Mouse (Mus musculus): ENCODE measurements at regions not wholly inside any gene's neighbourhood (a gene's known extent, or its start where the extent isn't known, plus 50 kb on each side); places are given as distances from the start of the nearest gene placed in this dataset.

DNA sequence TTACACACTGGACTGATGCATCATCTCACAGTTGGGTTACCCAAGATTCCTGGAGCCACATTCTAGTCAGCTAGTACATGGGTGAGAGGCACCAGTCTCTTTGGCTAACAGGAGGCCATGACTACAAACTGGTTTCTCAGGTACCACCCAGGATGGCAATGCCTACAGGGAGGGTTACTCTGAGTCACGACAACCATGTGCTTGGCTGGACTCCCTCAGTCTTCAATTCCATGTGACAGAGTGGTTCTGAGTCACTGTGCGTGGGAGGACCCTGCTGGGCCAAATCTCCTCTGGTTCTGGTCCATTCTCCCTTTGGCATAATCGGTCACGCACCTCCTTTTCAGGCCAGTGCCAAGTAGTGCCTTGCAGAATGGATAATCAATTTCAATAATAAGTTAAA lies 482.5 kb downstream of the Tbc1d22a start:
- Histone ChIP-seq H3K4me3 (ENCODE audit: insufficient read depth, low read depth, low read length) (no peak overlapping the region), H3K4me1 (ENCODE audit: control insufficient read depth, insufficient read depth, low read length) (peaks cover 2% of the 10 kb centered on the region), H3K27ac (ENCODE audit: insufficient read depth, low read depth, low read length) (no peak overlapping the region)
- TF ChIP-seq POLR2A (IDR thresholded peaks at IDR 0.05; ENCODE audit: insufficient read depth, low read depth, low read length) (no peak), CTCF (IDR thresholded peaks at IDR 0.05; ENCODE audit: insufficient read depth, low read depth, low read length) (no peak)
- 45% methylated on average over 4 of the region's 4 CpGs for WGBS

DNA sequence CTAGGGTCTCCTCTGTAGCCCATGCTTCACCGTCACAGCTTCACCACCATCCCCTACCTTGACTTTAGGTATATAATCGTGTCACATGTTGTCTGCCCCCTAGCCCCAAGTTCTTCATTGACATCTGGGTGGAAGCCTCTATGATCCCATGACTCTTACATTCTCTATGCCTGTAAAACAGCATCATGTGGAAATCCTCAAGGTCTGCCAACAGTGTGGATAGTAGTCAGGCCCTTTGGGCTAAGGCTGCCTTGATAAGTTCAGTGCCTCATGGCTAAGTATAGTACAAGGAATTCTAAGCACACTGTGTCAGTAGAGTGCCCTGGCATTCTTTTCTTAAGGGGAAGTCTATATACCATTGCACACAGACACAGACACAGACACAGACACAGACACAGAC lies 496.2 kb downstream of the Tbc1d22a start:
- Histone ChIP-seq H3K4me1 (ENCODE audit: control insufficient read depth, insufficient read depth, low read length) (peaks cover 4% of the 10 kb centered on the region; the same call in 1 of the 2 replicates), H3K4me3 (ENCODE audit: insufficient read depth, low read depth, low read length) (no peak overlapping the region), H3K27ac (ENCODE audit: insufficient read depth, low read depth, low read length) (no peak overlapping the region)
- TF ChIP-seq POLR2A (IDR thresholded peaks at IDR 0.05; ENCODE audit: insufficient read depth, low read depth, low read length), result no peak
- no peak for TF ChIP-seq CTCF (IDR thresholded peaks at IDR 0.05; ENCODE audit: insufficient read depth, low read depth, low read length)
- WGBS, result 93% methylated on average over 2 of the region's 2 CpGs

DNA sequence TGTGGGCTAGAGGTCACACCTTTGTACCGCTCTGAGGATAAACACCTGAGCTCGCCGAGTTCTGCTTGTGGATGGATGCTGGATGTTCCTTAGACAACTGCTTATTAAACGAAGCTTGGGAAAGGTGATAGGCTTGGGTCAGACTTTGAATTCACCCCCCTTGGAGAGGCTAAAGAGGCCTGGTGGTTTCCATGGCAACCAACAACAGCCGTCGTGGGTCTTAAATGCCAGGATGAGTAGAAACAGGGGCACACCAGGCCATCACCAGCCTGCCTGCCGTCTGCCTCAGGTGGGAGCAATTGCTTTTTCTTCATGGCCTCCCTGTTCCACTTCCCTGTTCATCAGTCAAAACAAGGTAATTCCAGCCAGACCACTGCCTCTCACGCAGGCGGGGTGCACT lies 504.1 kb downstream of the Tbc1d22a start:
- TF ChIP-seq CTCF (IDR thresholded peaks at IDR 0.05; ENCODE audit: insufficient read depth, low read depth, low read length) (no peak), POLR2A (IDR thresholded peaks at IDR 0.05; ENCODE audit: insufficient read depth, low read depth, low read length) (no peak)
- WGBS, result 71% methylated on average over 9 of the region's 9 CpGs

DNA sequence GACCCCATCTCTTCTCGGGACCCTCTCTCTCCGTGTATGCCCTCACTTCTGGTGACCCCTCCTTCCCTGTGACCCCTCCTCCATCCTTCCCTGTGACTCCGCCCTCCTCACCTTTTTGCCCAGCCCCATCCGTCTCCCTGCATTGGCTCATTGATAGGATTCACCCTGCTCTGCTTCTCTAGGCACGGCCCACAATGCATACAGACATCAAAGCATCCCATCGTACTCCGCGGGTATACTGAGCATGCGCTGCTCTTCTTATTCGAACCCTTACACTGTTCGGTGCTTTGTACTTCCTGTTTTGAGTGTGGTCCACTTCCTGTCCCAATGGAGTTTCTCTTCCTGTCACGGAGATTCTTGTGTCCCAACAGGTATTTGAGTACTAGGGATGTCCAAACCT lies 504.8 kb downstream of the Tbc1d22a start:
- peaks cover 3% of the 10 kb centered on the region; the same call in 1 of the 2 replicates for H3K4me1 ChIP-seq (ENCODE audit: control insufficient read depth, insufficient read depth, low read length)
- H3K4me3 ChIP-seq (ENCODE audit: insufficient read depth, low read depth, low read length), result no peak overlapping the region
- H3K27ac ChIP-seq (ENCODE audit: insufficient read depth, low read depth, low read length), result no peak overlapping the region
- 91% methylated on average over 12 of the region's 12 CpGs for WGBS
- no peak for TF ChIP-seq POLR2A (IDR thresholded peaks at IDR 0.05; ENCODE audit: insufficient read depth, low read depth, low read length)
- no peak for TF ChIP-seq CTCF (IDR thresholded peaks at IDR 0.05; ENCODE audit: insufficient read depth, low read depth, low read length)

More for the DNA sequence above, 504.1 kb downstream of the Tbc1d22a start:
- Histone ChIP-seq H3K4me1 (ENCODE audit: control insufficient read depth, insufficient read depth, low read length) (peaks cover 3% of the 10 kb centered on the region; the same call in 1 of the 2 replicates), H3K27ac (ENCODE audit: insufficient read depth, low read depth, low read length) (no peak overlapping the region), H3K4me3 (ENCODE audit: insufficient read depth, low read depth, low read length) (no peak overlapping the region)

DNA sequence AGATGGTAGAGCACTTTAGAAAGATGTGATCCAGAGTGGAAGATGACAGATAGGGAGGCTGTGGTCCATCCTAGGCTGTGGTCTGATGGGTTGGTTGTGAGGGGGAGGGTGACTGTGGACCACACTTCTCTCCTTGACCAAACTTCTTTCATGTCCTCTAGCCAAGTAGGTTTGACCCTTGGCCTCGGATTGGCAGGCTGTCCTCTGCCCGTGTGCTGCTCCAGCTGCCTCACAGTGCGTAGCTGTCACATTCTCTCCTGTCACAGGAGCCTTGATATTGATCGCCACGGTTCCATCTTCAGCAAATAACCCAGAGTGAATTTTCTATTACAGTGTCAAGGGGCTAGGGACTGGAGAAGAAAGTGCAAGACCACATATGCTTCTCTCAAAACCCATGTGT lies 506.9 kb downstream of the Tbc1d22a start:
- 90% methylated on average over 5 of the region's 5 CpGs for WGBS
- H3K27ac ChIP-seq (ENCODE audit: insufficient read depth, low read depth, low read length), result no peak overlapping the region
- peaks cover 3% of the 10 kb centered on the region; the same call in 1 of the 2 replicates for H3K4me1 ChIP-seq (ENCODE audit: control insufficient read depth, insufficient read depth, low read length)
- H3K4me3 ChIP-seq (ENCODE audit: insufficient read depth, low read depth, low read length), result no peak overlapping the region
- TF ChIP-seq CTCF (IDR thresholded peaks at IDR 0.05; ENCODE audit: insufficient read depth, low read depth, low read length) (no peak), POLR2A (IDR thresholded peaks at IDR 0.05; ENCODE audit: insufficient read depth, low read depth, low read length) (no peak)

DNA sequence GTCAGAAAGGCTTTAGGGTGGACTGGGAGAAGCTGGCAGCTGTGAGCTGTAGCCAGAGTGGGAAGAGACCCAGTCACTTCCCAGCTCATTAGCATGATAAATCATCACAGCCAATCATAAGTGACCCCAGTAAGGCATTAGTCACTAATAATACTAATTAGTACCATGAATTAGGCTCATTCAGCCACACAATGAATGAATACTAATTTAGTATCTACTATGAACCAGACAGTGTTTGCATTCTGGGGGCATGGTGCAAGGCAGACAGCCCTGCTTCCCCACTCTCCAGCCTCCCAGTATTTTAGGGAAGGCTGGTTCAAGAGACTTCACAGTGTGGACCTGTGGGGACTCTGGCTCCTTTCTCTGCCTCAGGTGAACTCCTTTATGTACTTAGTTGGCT lies 523.7 kb downstream of the Tbc1d22a start:
- no peak for TF ChIP-seq CTCF (IDR thresholded peaks at IDR 0.05; ENCODE audit: insufficient read depth, low read depth, low read length)
- TF ChIP-seq POLR2A (IDR thresholded peaks at IDR 0.05; ENCODE audit: insufficient read depth, low read depth, low read length), result no peak
- no peak overlapping the region for H3K4me3 ChIP-seq (ENCODE audit: insufficient read depth, low read depth, low read length)
- no peak overlapping the region for H3K27ac ChIP-seq (ENCODE audit: insufficient read depth, low read depth, low read length)
- H3K4me1 ChIP-seq (ENCODE audit: control insufficient read depth, insufficient read depth, low read length), result no peaks in the 10 kb centered on the region

DNA sequence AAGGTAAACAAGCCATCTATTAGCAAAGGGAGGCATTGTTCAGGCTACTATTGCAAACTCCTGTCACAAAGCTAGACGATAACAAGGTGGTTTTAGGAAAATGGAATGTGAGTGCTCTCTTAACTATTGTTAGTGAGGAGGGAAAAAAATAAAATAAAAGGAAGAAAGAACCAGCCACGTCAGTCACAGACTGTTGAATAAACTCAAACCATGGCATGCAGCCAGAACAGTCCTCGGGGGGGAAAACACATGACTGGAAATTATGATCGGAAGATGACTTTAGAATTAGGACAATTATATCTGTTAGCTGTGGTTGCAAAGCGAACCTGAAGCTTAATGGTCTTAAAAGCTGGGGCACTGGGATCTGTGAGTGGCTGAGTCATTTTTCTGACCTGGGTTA lies 524.1 kb downstream of the Tbc1d22a start:
- H3K4me1 ChIP-seq (ENCODE audit: control insufficient read depth, insufficient read depth, low read length), result no peaks in the 10 kb centered on the region
- TF ChIP-seq POLR2A (IDR thresholded peaks at IDR 0.05; ENCODE audit: insufficient read depth, low read depth, low read length) (no peak), CTCF (IDR thresholded peaks at IDR 0.05; ENCODE audit: insufficient read depth, low read depth, low read length) (no peak)
- WGBS, result 53% methylated on average over 5 of the region's 5 CpGs

DNA sequence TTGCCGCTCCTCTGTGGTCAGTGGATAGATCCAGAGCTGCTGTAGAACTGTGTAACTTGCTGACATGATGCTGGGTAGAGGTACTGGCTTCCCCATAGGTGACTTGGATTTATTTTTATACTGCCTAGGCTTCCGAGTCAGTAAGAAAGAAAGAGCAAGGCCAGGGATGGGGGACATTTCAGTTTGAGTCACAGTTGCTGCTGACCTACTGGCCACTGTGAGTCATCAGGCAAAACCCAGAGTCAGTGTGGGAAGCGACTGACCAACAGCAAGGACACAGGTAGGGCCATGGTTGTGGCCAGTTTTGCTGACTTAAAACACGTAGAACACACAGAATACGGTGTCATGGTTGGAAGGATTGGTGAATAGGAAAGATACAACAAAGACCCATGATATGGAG lies 524.5 kb downstream of the Tbc1d22a start:
- H3K4me3 ChIP-seq (ENCODE audit: insufficient read depth, low read depth, low read length), result no peak overlapping the region
- WGBS, result 91% methylated on average over 5 of the region's 5 CpGs

More for the DNA sequence above, 524.1 kb downstream of the Tbc1d22a start:
- no peak overlapping the region for H3K27ac ChIP-seq (ENCODE audit: insufficient read depth, low read depth, low read length)
- H3K4me3 ChIP-seq (ENCODE audit: insufficient read depth, low read depth, low read length), result no peak overlapping the region

DNA sequence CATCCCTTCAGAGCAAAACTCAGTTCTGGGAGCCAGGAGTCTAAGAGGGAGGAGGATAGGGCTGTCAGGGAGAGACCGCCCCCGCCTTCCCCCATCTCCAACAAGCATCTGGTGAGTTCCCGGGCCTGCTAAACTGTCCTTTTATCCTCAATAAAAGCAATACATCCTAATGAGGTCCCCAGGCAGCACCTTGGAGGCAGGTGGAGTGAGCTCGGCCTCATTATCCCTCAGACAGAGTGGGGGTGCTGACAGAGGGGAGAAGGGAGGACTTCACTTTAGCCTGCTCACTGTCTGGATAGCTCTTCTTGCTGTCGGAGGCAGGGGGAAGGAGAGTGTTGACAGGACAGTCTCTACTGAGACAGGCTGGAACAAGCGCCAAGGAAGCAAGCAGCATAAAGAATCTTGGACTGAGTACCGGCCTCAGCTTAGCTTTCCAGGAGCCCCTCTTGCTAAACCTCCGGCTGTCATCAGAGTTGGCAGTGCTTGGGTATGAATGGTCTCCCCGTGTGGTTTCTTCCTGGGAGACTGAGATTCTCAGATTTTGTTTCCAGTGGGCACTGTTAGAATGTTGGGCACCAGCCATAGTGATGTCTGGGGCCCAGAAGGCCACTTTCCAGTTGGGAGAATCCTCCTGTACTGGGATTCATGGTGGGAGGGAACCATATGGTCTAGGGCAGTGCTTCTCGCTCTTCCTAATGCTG lies 537.3 kb downstream of the Tbc1d22a start:
- H3K27ac ChIP-seq (ENCODE audit: insufficient read depth, low read depth, low read length), result no peak overlapping the region
- 71% methylated on average over 10 of the region's 10 CpGs for WGBS
- no peak overlapping the region for H3K4me3 ChIP-seq (ENCODE audit: insufficient read depth, low read depth, low read length)
- peaks cover 9% of the 10 kb centered on the region for H3K4me1 ChIP-seq (ENCODE audit: control insufficient read depth, insufficient read depth, low read length)
- TF ChIP-seq CTCF (IDR thresholded peaks at IDR 0.05; ENCODE audit: insufficient read depth, low read depth, low read length), result no peak
- TF ChIP-seq POLR2A (IDR thresholded peaks at IDR 0.05; ENCODE audit: insufficient read depth, low read depth, low read length), result no peak

More for the DNA sequence above, 524.5 kb downstream of the Tbc1d22a start:
- Histone ChIP-seq H3K4me1 (ENCODE audit: control insufficient read depth, insufficient read depth, low read length) (no peaks in the 10 kb centered on the region), H3K27ac (ENCODE audit: insufficient read depth, low read depth, low read length) (no peak overlapping the region)
- TF ChIP-seq CTCF (IDR thresholded peaks at IDR 0.05; ENCODE audit: insufficient read depth, low read depth, low read length), result no peak
- TF ChIP-seq POLR2A (IDR thresholded peaks at IDR 0.05; ENCODE audit: insufficient read depth, low read depth, low read length), result no peak
